Mouse (Mus musculus) heart, adult 2 months (tissue): ENCODE measurements around the gene Rnf181. TPM values are rescaled to one million over a fixed set of nuclear protein-coding genes. Genes with fewer than 3 reads are reported as not detected.

Source experiments
- DNase-seq, 2 experiments: peaks; one replicate each; pipeline ENCODE4 v3.0.0; 2021
- H3K27ac ChIP-seq: fragments of 200-600 bp; 2 replicates; pipeline ENCODE4 v1.8.1; 2022
- H3K27me3 ChIP-seq: fragments of 200-500 bp; 2 replicates; pipeline ENCODE4 v1.6.1; 2012; ENCODE audit warnings: mild to moderate bottlenecking, low read length, inconsistent platforms, mixed read lengths; ENCODE audit not compliant: control insufficient read depth, insufficient read depth
- H3K36me3 ChIP-seq: fragments of 200-500 bp; 2 replicates; pipeline ENCODE4 v1.6.1; 2012; ENCODE audit warnings: low read length, inconsistent platforms; ENCODE audit not compliant: control insufficient read depth, insufficient read depth
- H3K4me1 ChIP-seq: fragments of 200-500 bp; 2 replicates; pipeline ENCODE4 v1.6.1; 2011; ENCODE audit warnings: low read length; ENCODE audit not compliant: control insufficient read depth, insufficient read depth
- H3K4me3 ChIP-seq: fragments of 200-600 bp; 2 replicates; pipeline ENCODE4 v1.8.1; 2022
- H3K79me2 ChIP-seq: fragments of 200-500 bp; replicated peaks from 2 replicates; pipeline ENCODE4 v1.6.1; 2012; ENCODE audit warnings: mild to moderate bottlenecking, inconsistent platforms, low read length, moderate library complexity, mixed read lengths; ENCODE audit not compliant: control insufficient read depth, insufficient read depth
- H3K9ac ChIP-seq: fragments of 200-500 bp; 2 replicates; pipeline ENCODE4 v1.6.1; 2012; ENCODE audit warnings: low read depth, mild to moderate bottlenecking, control low read depth, inconsistent platforms, low read length, mixed read lengths
- CTCF ChIP-seq: fragments of 200-600 bp; IDR thresholded peaks from 2 replicates; pipeline ENCODE4 v1.8.1; 2022; ENCODE audit warnings: antibody characterized with exemption, mild to moderate bottlenecking, moderate library complexity
- EP300 ChIP-seq: fragments of 200-500 bp; IDR thresholded peaks from 2 replicates; pipeline ENCODE4 v1.6.1; 2011; ENCODE audit warnings: low read depth, low read length, control low read depth; ENCODE audit not compliant: insufficient read depth
- POLR2A ChIP-seq: fragments of 200-500 bp; IDR thresholded peaks from 2 replicates; pipeline ENCODE4 v1.6.1; 2011; ENCODE audit warnings: mild to moderate bottlenecking, low read depth, low read length, control low read depth; ENCODE audit not compliant: insufficient read depth
- WGBS: fragments of 180-500 bp; shearing (Covaris S2); methylation state at CpG from one replicate; pipeline ENCODE4 v1.1.7; 2018; 5-methylcytosine and 5-hydroxymethylcytosine counted together
- intact Hi-C: fragments of 180-260 bp; cut with DNase I; formaldehyde crosslinking; loops from one replicate; pipeline ENCODE4 v1.15.1; 2025
- polyA plus RNA-seq: library from polyadenylated mRNA; depleted of rRNA; stranded (reverse); fragments of >200 nt; gene quantifications from 2 replicates; pipeline ENCODE4 v1.2.3, GENCODE M21; 2012
- total RNA-seq, 2 experiments: library from RNA; stranded (reverse); gene quantifications; 2 replicates each; pipeline ENCODE4 v1.2.3; 2021

The Rnf181 gene
- total and polyA plus RNA-seq, 3 experiments: 36.0 to 44.0 (median 40.7) TPM

- no peak overlapping the region for H3K27ac ChIP-seq
- H3K27me3 ChIP-seq: no peaks in the 10 kb centered on the region
- peaks cover 6% of the 10 kb centered on the region for H3K4me1 ChIP-seq
- intact Hi-C loops: no loop called here
- no peaks in the 10 kb centered on the region; the same call in 1 of the 2 replicates for H3K79me2 ChIP-seq
- DNase-seq: no peak
- no peak overlapping the region for H3K4me3 ChIP-seq
- H3K9ac ChIP-seq: no peak overlapping the region
- TF ChIP-seq POLR2A: no peak
- TF ChIP-seq EP300: no peak
- TF ChIP-seq CTCF: no peak
- peaks cover 3% of the 10 kb centered on the region; the same call in 1 of the 2 replicates for H3K36me3 ChIP-seq
- WGBS: 56% methylated on average over 5 of the region's 5 CpGs
Measured at GRCm38 (mm10) chr6:72357164-72358079, 9.3 kb downstream of the Rnf181 start.

DNA sequence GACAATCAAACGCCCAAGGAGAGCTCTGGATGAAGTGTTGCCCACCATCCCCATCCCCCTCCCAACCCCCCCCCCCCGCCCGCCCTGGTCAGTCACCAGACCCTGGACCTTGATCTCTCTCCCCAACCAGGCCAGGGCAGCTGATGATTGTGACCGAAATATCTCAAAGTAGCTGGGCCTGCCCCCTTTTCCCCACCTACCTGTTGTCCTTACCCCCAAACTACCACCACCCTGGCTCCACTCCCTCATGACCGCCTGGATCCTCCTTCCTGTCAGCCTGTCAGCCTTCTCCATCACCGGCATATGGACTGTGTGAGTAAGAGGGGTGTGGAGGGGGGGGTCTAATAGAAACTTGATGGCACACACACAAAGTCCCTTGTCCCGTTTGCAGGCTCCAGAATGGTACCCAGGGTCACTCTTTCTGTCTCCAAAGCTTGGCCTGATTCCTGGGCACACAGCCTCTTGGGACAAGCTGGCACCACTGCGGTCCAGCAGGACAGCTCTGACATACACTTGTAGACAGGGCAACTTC is 10.7 kb downstream of the Rnf181 start:
- Histone ChIP-seq H3K27ac (peak overlapping the region; percentile 81), H3K27me3 (no peaks in the 10 kb centered on the region), H3K79me2 (no peaks in the 10 kb centered on the region; the same call in 1 of the 2 replicates), H3K9ac (peak overlapping the region; percentile 89), H3K36me3 (peaks cover 7% of the 10 kb centered on the region), H3K4me1 (peaks cover 6% of the 10 kb centered on the region), H3K4me3 (peak overlapping the region; percentile 85)
- TF ChIP-seq CTCF: no peak
- TF ChIP-seq EP300: no peak
- no peak for TF ChIP-seq POLR2A
- whole genome bisulfite sequencing: 31% methylated on average over 7 of the region's 8 CpGs
- DNase-seq: no peak
- intact Hi-C loops: no loop called here

- H3K4me3 ChIP-seq: peak within 1 kb of the TSS; percentile 85
- TF ChIP-seq EP300: 0 out of 2 replicates have a peak, but pooled peaks have one; percentile 64
- TF ChIP-seq CTCF: peak; percentile 71
- TF ChIP-seq POLR2A: peak; percentile 54; the same call in 1 of the 2 replicates
- H3K4me1 ChIP-seq: peaks cover 6% of the 10 kb centered on the region
- peak within 1 kb of the TSS; percentile 81 for H3K27ac ChIP-seq
- peak within 1 kb of the TSS; percentile 89 for H3K9ac ChIP-seq
- peak; percentile 88 to 91 for DNase-seq
- H3K79me2 ChIP-seq: peaks cover 2% of the 10 kb centered on the region
- intact Hi-C loops: no loop called here
- 1% methylated on average over 71 of the region's 71 CpGs for WGBS
- H3K36me3 ChIP-seq: peaks cover 13% of the 10 kb centered on the region
- no peaks in the 10 kb centered on the region for H3K27me3 ChIP-seq
Measured at GRCm38 (mm10) chr6:72355066-72355911, 11.5 kb downstream of the Rnf181 start, which contains the start of gene Tmem150a. Gene Tmem150a, plus strand, starts transcription at chr6:72355447.

DNA sequence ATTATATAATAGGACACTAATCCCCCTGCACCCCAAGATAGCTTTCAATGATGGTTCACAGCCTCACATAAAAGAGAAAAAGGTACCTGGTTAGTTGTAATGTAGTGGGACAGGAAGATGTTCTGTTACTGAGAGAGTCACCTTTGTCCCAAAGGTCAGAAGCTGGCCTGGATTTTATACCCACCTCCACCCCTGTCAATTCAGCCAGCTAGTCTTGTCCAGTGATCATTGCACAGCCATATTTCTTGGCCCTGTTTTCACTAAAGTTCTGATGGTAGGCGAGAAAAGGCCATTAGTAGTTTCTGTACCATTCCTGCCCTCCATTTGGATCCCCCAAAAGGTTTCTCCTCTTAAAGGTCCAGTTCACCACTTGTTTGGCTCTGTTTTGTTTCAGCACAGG is 12.7 kb downstream of the Rnf181 start:
- WGBS: 81% methylated on average over 1 of the region's 1 CpGs
- Histone ChIP-seq H3K79me2 (peaks cover 2% of the 10 kb centered on the region; the same call in 1 of the 2 replicates), H3K36me3 (peaks cover 15% of the 10 kb centered on the region), H3K27me3 (no peaks in the 10 kb centered on the region), H3K9ac (no peak overlapping the region), H3K4me3 (no peak overlapping the region), H3K4me1 (peaks cover 6% of the 10 kb centered on the region), H3K27ac (no peak overlapping the region)
- intact Hi-C loops: no loop called here
- no peak for TF ChIP-seq CTCF
- TF ChIP-seq EP300: no peak
- no peak for TF ChIP-seq POLR2A
- no peak for DNase-seq

- 55% methylated on average over 5 of the region's 5 CpGs for WGBS
- Histone ChIP-seq H3K36me3 (peaks cover 21% of the 10 kb centered on the region), H3K79me2 (peaks cover 2% of the 10 kb centered on the region; the same call in 1 of the 2 replicates), H3K4me3 (no peak overlapping the region), H3K4me1 (peaks cover 14% of the 10 kb centered on the region), H3K9ac (no peak overlapping the region), H3K27ac (peak overlapping the region; percentile 28; the same call in 1 of the 2 replicates), H3K27me3 (no peaks in the 10 kb centered on the region)
- intact Hi-C loops: no loop called here
- no peak for DNase-seq
- TF ChIP-seq CTCF: no peak
- no peak for TF ChIP-seq EP300
- no peak for TF ChIP-seq POLR2A
Measured at GRCm38 (mm10) chr6:72352636-72353405, 13.9 kb downstream of the Rnf181 start.
